Mouse (Mus musculus) kidney, postnatal 0 days (tissue): ENCODE results near the gene Adamts3. TPM values are rescaled to one million over a fixed set of nuclear protein-coding genes. Genes with fewer than 3 reads are reported as not detected.

Source experiments
- ATAC-seq: fragments of 200-750 bp; cut with Nextera tagmentation; replicated peaks from 2 replicates; pipeline ENCODE4 v1.8.0; 2017; ENCODE audit warnings: low read depth, moderate number of reproducible peaks, moderate TSS enrichment, moderate library complexity; ENCODE audit not compliant: low FRiP score
- DNase-seq: peaks from one replicate; pipeline ENCODE4 v3.0.0-alpha.2; 2016; ENCODE audit warnings: low spot score
- H3K27ac ChIP-seq: fragments of 300-500 bp; sonication (generic); 2 replicates; pipeline ENCODE4 v1.5.1; 2014; ENCODE audit warnings: mild to moderate bottlenecking
- H3K27me3 ChIP-seq: fragments of 300-500 bp; sonication (generic); 2 replicates; pipeline ENCODE4 v1.6.1; 2014; ENCODE audit warnings: low read length, mixed read lengths; ENCODE audit not compliant: insufficient read depth
- H3K36me3 ChIP-seq: fragments of 300-500 bp; sonication (generic); 2 replicates; pipeline ENCODE4 v1.6.1; 2014; ENCODE audit warnings: low read length, mixed read lengths; ENCODE audit not compliant: insufficient read depth
- H3K4me1 ChIP-seq: fragments of 300-500 bp; sonication (generic); replicated peaks from 2 replicates; pipeline ENCODE4 v1.6.1; 2014; ENCODE audit warnings: antibody characterized with exemption, low read length, mixed read lengths; ENCODE audit not compliant: insufficient read depth
- H3K4me2 ChIP-seq: fragments of 300-500 bp; sonication (generic); 2 replicates; pipeline ENCODE4 v1.6.1; 2014; ENCODE audit warnings: mild to moderate bottlenecking, low read length, moderate library complexity, mixed read lengths
- H3K4me3 ChIP-seq: fragments of 300-500 bp; sonication (generic); replicated peaks from 2 replicates; pipeline ENCODE4 v1.5.1; 2014; ENCODE audit warnings: low read depth, low read length
- H3K9ac ChIP-seq: fragments of 300-500 bp; sonication (generic); 2 replicates; pipeline ENCODE4 v1.6.1; 2014; ENCODE audit warnings: low read depth, low read length
- H3K9me3 ChIP-seq: fragments of 300-500 bp; sonication (generic); replicated peaks from 2 replicates; pipeline ENCODE4 v1.6.1; 2016; ENCODE audit warnings: low read length, inconsistent platforms, mixed read lengths
- CTCF ChIP-seq: IDR thresholded peaks from 2 replicates; pipeline ENCODE4 v1.5.1; 2016; ENCODE audit warnings: antibody characterized with exemption, low read depth, mild to moderate bottlenecking, moderate library complexity
- WGBS: fragments of 180-500 bp; shearing (Covaris S2); extraction: QIAGEN DNeasy Blood & Tissue Kit; methylation state at CpG from one replicate; pipeline ENCODE4 v1.1.7; 2014; 5-methylcytosine and 5-hydroxymethylcytosine counted together
- polyA plus RNA-seq: library from polyadenylated mRNA; unstranded; fragments of >200 nt; fragmentation: Nextera tagmentation; extraction: Ambion mirVana; gene quantifications from 2 replicates; pipeline ENCODE4 v1.2.1, GENCODE M21; 2015

Gene Adamts3
- 1.1 and 1.2 TPM in 2 replicates for polyA plus RNA-seq

DNA sequence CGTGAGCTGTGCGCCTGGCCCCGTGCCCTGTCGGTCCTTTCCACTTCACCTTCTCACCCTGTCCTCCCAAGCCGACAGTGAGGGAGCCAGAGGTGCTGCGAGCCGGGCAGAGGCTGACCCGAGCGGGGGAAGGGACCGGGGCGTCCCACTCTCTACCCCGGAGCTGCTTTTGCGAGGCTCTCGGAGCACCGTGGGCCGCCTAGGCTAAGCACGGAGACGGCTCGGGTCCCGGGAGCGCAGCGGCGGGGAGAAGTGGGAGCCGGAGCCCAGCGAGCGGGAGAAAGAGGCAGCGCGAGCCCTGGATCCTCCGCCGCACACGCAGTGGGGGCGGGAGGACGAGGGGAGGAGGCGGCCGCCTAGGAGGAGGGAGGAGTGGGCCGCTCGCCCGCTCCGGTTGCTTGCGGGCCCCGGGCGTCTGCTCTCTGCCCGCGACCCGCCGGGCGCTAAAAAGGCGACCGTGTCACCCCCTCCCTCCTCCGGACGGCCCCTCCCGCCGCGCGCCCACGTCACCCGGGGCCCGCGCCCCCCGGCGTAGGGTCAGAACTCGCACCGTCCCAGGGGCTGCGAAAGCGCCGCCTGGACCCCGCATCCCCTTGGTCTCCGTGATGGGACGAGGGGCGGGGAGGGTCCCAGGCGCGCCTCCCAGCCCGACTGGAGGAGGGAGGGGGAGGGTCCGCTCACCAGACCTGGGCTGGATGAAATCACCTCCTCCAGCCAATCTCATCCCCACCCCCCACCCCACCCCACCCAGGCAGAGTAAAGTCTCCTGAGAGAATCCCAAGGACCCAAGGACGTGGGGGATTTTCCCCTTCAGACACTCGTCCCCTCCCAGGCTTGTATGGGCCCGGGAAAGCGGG is at the start of gene Adamts3:
Gene Adamts3, minus strand, starts transcription at position 284 of the 857 bp plus-strand sequence.
- Histone ChIP-seq H3K4me1 (no peaks in the 10 kb centered on the region; the same call in 1 of the 2 replicates), H3K36me3 (no peaks in the 10 kb centered on the region), H3K27ac (no peak within 1 kb of the TSS), H3K4me3 (peak within 1 kb of the TSS; percentile 71), H3K9me3 (no peaks in the 10 kb centered on the region), H3K27me3 (no peaks in the 10 kb centered on the region), H3K4me2 (peak within 1 kb of the TSS; percentile 95), H3K9ac (peak within 1 kb of the TSS; percentile 63)
- ATAC-seq (peak; percentile 80), DNase-seq (peak; percentile 77)
- no peak for TF ChIP-seq CTCF
- 1% methylated on average over 63 of the region's 78 CpGs for WGBS

DNA sequence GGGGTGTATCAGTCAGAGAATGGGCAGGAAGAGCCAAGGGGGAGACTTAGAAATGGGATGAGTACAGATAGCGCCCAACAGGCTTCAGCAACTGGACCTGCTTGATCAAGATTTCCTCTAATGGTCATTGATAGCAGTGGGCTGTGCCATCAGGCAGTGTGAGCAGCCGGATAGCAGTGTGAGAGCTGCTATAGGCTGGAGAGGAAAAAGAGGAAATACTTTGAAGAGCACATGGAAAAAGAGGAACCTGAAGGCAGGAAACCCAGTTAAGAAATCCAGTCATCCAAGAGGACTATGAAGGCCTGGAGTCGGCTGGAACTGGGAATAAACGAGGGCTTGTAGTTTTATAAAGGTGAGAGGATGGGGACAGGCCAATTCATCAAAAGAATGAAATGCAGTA is 48.4 kb upstream of the Adamts3 start:
- 62% methylated on average over 4 of the region's 4 CpGs for WGBS
- DNase-seq (no peak), ATAC-seq (no peak)
- H3K9me3 ChIP-seq: no peaks in the 10 kb centered on the region
- no peaks in the 10 kb centered on the region for H3K36me3 ChIP-seq
- TF ChIP-seq CTCF: no peak
- no peaks in the 10 kb centered on the region for H3K4me1 ChIP-seq
- H3K27ac ChIP-seq: no peak overlapping the region
- no peak overlapping the region for H3K4me3 ChIP-seq
- no peaks in the 10 kb centered on the region for H3K27me3 ChIP-seq
- no peak overlapping the region for H3K9ac ChIP-seq
- H3K4me2 ChIP-seq: no peak overlapping the region

DNA sequence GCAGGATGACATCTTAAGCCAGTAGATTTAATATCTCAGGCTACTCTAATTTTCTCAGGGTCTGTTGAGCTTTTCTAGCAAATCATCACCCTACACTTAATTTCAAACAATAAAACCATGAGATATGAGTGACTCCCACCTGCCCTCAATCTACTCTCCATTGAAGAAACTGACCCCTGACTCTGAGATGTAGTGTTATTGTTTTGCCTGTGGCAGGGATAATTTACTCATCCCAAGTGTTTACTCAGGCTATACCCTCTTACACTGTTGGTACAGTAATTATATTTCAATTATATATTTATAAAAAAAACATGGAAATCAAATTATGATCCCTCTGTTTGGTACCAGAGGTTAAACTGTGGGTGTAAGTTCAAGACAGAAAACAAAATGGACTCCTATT is 29.2 kb upstream of the Adamts3 start:
- TF ChIP-seq CTCF: no peak
- H3K27ac ChIP-seq: no peak overlapping the region
- ATAC-seq: no peak

GRCm38 (mm10) chr5:89911950-89912349 is 28.8 kb upstream of the Adamts3 start:
- no peaks in the 10 kb centered on the region for H3K9me3 ChIP-seq
- 60% methylated on average over 7 of the region's 7 CpGs for WGBS
- H3K27ac ChIP-seq: no peak overlapping the region
- no peak for ATAC-seq
- H3K27me3 ChIP-seq: no peaks in the 10 kb centered on the region
- no peak overlapping the region for H3K4me2 ChIP-seq
- no peak for DNase-seq
- H3K4me3 ChIP-seq: no peak overlapping the region
- TF ChIP-seq CTCF: no peak
- H3K36me3 ChIP-seq: no peaks in the 10 kb centered on the region
- no peaks in the 10 kb centered on the region for H3K4me1 ChIP-seq
- no peak overlapping the region for H3K9ac ChIP-seq

More for the DNA sequence above, 29.2 kb upstream of the Adamts3 start:
- no peaks in the 10 kb centered on the region for H3K27me3 ChIP-seq
- DNase-seq: no peak
- no peak overlapping the region for H3K9ac ChIP-seq
- no peaks in the 10 kb centered on the region for H3K36me3 ChIP-seq
- no peak overlapping the region for H3K4me3 ChIP-seq
- H3K4me2 ChIP-seq: no peak overlapping the region
- H3K4me1 ChIP-seq: no peaks in the 10 kb centered on the region
- no peaks in the 10 kb centered on the region for H3K9me3 ChIP-seq

DNA sequence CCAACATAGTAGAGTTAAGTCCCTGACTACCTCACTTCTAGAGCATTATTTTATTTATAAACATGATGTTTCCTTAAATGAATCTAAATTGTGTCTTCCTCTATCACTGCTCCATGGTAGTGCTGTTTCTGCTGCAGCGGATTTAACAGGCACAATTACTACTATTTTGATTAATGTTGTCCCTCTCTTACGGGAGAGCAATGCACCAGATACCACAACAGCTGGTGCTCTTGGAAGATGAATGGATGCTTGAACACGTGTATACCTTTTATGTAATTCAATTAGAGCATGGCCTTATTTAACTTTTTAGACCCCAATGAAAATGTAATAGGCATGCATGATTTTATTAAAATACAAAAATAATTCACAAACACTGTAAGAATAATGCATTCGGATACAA is 28.4 kb upstream of the Adamts3 start:
- no peak overlapping the region for H3K27ac ChIP-seq
- no peak overlapping the region for H3K9ac ChIP-seq
- TF ChIP-seq CTCF: no peak
- no peaks in the 10 kb centered on the region for H3K27me3 ChIP-seq
- no peak overlapping the region for H3K4me2 ChIP-seq
- ATAC-seq (no peak), DNase-seq (no peak)
- 66% methylated on average over 4 of the region's 4 CpGs for WGBS
- H3K36me3 ChIP-seq: no peaks in the 10 kb centered on the region
- H3K9me3 ChIP-seq: no peaks in the 10 kb centered on the region
- H3K4me3 ChIP-seq: no peak overlapping the region
- H3K4me1 ChIP-seq: no peaks in the 10 kb centered on the region

GRCm38 (mm10) chr5:89906884-89907431 is 23.8 kb upstream of the Adamts3 start:
- Histone ChIP-seq H3K9me3 (no peaks in the 10 kb centered on the region), H3K9ac (no peak overlapping the region), H3K27me3 (no peaks in the 10 kb centered on the region), H3K27ac (no peak overlapping the region), H3K4me2 (no peak overlapping the region), H3K4me1 (no peaks in the 10 kb centered on the region), H3K4me3 (no peak overlapping the region), H3K36me3 (no peaks in the 10 kb centered on the region)
- WGBS: 82% methylated on average over 13 of the region's 13 CpGs
- ATAC-seq (no peak), DNase-seq (no peak)
- TF ChIP-seq CTCF: no peak
